Mouse (Mus musculus) lung, embryonic 16.5 days (tissue): ENCODE results near the gene Tfap2e. TPM values are rescaled to one million over a fixed set of nuclear protein-coding genes. Genes with fewer than 3 reads are reported as not detected.
A peak's percentile ranks its signal among the peaks of the same experiment; 100 is the strongest.

Experiments used
- ATAC-seq: fragments of 200-750 bp; cut with Nextera tagmentation; 2 replicates; pipeline ENCODE4 v1.8.0; 2017; ENCODE audit warnings: low read depth, mild to moderate bottlenecking, moderate library complexity
- H3K27ac ChIP-seq: fragments of 300-500 bp; sonication (generic); 2 replicates; pipeline ENCODE4 v1.5.1; 2014; ENCODE audit warnings: mild to moderate bottlenecking, control low read depth, low read length
- H3K27me3 ChIP-seq: fragments of 300-500 bp; sonication (generic); 2 replicates; pipeline ENCODE4 v1.6.1; 2014; ENCODE audit warnings: low read depth, low read length, mixed read lengths; ENCODE audit not compliant: control insufficient read depth, insufficient read depth
- H3K36me3 ChIP-seq: fragments of 300-500 bp; sonication (generic); 2 replicates; pipeline ENCODE4 v1.6.1; 2014; ENCODE audit warnings: low read length; ENCODE audit not compliant: control insufficient read depth, insufficient read depth
- H3K4me1 ChIP-seq: fragments of 300-500 bp; sonication (generic); replicated peaks from 2 replicates; pipeline ENCODE4 v1.6.1; 2014; ENCODE audit warnings: low read length, mixed read lengths; ENCODE audit not compliant: control insufficient read depth, insufficient read depth
- H3K4me2 ChIP-seq: fragments of 300-500 bp; sonication (generic); 2 replicates; pipeline ENCODE4 v1.6.1; 2014; ENCODE audit warnings: low read depth, low read length, control low read depth
- H3K4me3 ChIP-seq: fragments of 300-500 bp; sonication (generic); 2 replicates; pipeline ENCODE4 v1.5.1; 2014; ENCODE audit warnings: mild to moderate bottlenecking, low read length, control low read depth
- H3K9ac ChIP-seq: fragments of 300-500 bp; sonication (generic); 2 replicates; pipeline ENCODE4 v1.6.1; 2014; ENCODE audit warnings: low read length, control low read depth
- H3K9me3 ChIP-seq: fragments of 300-500 bp; sonication (generic); 2 replicates; pipeline ENCODE4 v1.6.1; 2016; ENCODE audit warnings: low read length; ENCODE audit not compliant: control insufficient read depth
- WGBS: fragments of 180-500 bp; shearing (Covaris S2); extraction: QIAGEN DNeasy Blood & Tissue Kit; methylation state at CpG from one replicate; pipeline ENCODE4 v1.1.7; 2014; 5-methylcytosine and 5-hydroxymethylcytosine counted together
- polyA plus RNA-seq: library from polyadenylated mRNA; unstranded; fragments of >200 nt; fragmentation: Nextera tagmentation; extraction: Ambion mirVana; gene quantifications from 2 replicates; pipeline ENCODE4 v1.2.1, GENCODE M21; 2015

Tfap2e gene
- polyA plus RNA-seq, result 0.09 TPM in 1 of 2 replicates, not detected in the other

DNA sequence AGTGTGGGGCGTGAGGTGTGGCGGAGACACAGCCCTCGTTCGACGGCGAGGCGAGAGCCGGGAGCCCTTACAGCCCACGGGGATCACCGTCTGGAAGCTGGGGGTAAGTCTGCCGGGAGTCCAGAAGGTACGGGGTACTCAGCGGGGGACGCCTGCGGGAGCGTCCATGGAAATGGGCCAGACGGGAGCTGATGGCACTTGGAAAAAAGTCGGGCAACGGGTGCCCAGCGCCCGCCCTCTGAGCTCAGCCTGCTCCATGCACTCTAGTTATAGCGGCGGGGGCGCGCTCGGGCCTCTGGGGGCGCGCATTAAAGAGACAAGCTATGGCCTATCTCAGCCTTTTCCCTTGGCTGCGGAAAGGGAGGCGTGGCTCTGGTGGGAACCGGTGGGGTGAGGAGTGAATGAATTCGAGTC is at the start of gene Tfap2e:
Gene Tfap2e (minus strand): TSS at position 240 of the 414 bp plus-strand sequence.
- peak within 1 kb of the TSS; percentile 56 for H3K4me2 ChIP-seq
- H3K4me1 ChIP-seq, result peaks cover 13% of the 10 kb centered on the region; the same call in 1 of the 2 replicates
- peak within 1 kb of the TSS; percentile 41 for H3K4me3 ChIP-seq
- peak within 1 kb of the TSS; percentile 35; the same call in 1 of the 2 replicates for H3K9ac ChIP-seq
- no peak within 1 kb of the TSS for H3K27ac ChIP-seq
- H3K9me3 ChIP-seq, result no peaks in the 10 kb centered on the region
- peaks cover 77% of the 10 kb centered on the region for H3K27me3 ChIP-seq
- WGBS, result under 1% methylated on average over 32 of the region's 32 CpGs
- ATAC-seq, result peak; percentile 69
- no peaks in the 10 kb centered on the region for H3K36me3 ChIP-seq

- 63% methylated on average over 8 of the region's 8 CpGs for WGBS
- H3K36me3 ChIP-seq, result 0 out of 2 replicates have a peak, but pooled peaks cover 3% of the 10 kb centered on the region
- H3K27me3 ChIP-seq, result no peaks in the 10 kb centered on the region
- H3K4me2 ChIP-seq, result no peak overlapping the region
- H3K27ac ChIP-seq, result no peak overlapping the region
- no peak overlapping the region for H3K4me3 ChIP-seq
- no peaks in the 10 kb centered on the region for H3K4me1 ChIP-seq
- H3K9ac ChIP-seq, result no peak overlapping the region
- no peaks in the 10 kb centered on the region for H3K9me3 ChIP-seq
- ATAC-seq, result no peak
These were observed 47.0 kb upstream of the Tfap2e start for GRCm38 (mm10) chr4:126782996-126783395.

GRCm38 (mm10) chr4:126782512-126782911 is 46.5 kb upstream of the Tfap2e start:
- Histone ChIP-seq H3K4me3 (no peak overlapping the region), H3K4me1 (no peaks in the 10 kb centered on the region), H3K36me3 (0 out of 2 replicates have a peak, but pooled peaks cover 3% of the 10 kb centered on the region), H3K9ac (no peak overlapping the region), H3K9me3 (no peaks in the 10 kb centered on the region), H3K27ac (no peak overlapping the region), H3K4me2 (no peak overlapping the region), H3K27me3 (no peaks in the 10 kb centered on the region)
- no peak for ATAC-seq
- WGBS, result 89% methylated on average over 8 of the region's 8 CpGs

- Histone ChIP-seq H3K4me2 (no peak overlapping the region), H3K27ac (no peak overlapping the region), H3K4me3 (no peak overlapping the region), H3K4me1 (no peaks in the 10 kb centered on the region), H3K9ac (no peak overlapping the region), H3K36me3 (0 out of 2 replicates have a peak, but pooled peaks cover 3% of the 10 kb centered on the region), H3K27me3 (no peaks in the 10 kb centered on the region), H3K9me3 (no peaks in the 10 kb centered on the region)
- WGBS, result 89% methylated on average over 3 of the region's 3 CpGs
- ATAC-seq, result no peak
These were observed 45.8 kb upstream of the Tfap2e start for GRCm38 (mm10) chr4:126781871-126782270.

- no peak overlapping the region for H3K4me3 ChIP-seq
- no peaks in the 10 kb centered on the region for H3K27me3 ChIP-seq
- H3K36me3 ChIP-seq, result 0 out of 2 replicates have a peak, but pooled peaks cover 3% of the 10 kb centered on the region
- H3K9me3 ChIP-seq, result no peaks in the 10 kb centered on the region
- no peak for ATAC-seq
- no peak overlapping the region for H3K27ac ChIP-seq
- 0 out of 2 replicates have a peak, but pooled peaks cover 2% of the 10 kb centered on the region for H3K4me1 ChIP-seq
- H3K4me2 ChIP-seq, result no peak overlapping the region
- 71% methylated on average over 12 of the region's 12 CpGs for WGBS
- no peak overlapping the region for H3K9ac ChIP-seq
These were observed 44.1 kb upstream of the Tfap2e start for GRCm38 (mm10) chr4:126779826-126780775.

- Histone ChIP-seq H3K27ac (no peak overlapping the region), H3K4me2 (no peak overlapping the region), H3K27me3 (no peaks in the 10 kb centered on the region), H3K4me3 (no peak overlapping the region), H3K36me3 (0 out of 2 replicates have a peak, but pooled peaks cover 3% of the 10 kb centered on the region), H3K9ac (no peak overlapping the region), H3K4me1 (0 out of 2 replicates have a peak, but pooled peaks cover 2% of the 10 kb centered on the region), H3K9me3 (no peaks in the 10 kb centered on the region)
- ATAC-seq, result no peak
- WGBS, result 39% methylated on average over 8 of the region's 8 CpGs
These were observed 43.1 kb upstream of the Tfap2e start for GRCm38 (mm10) chr4:126779148-126779581.

DNA sequence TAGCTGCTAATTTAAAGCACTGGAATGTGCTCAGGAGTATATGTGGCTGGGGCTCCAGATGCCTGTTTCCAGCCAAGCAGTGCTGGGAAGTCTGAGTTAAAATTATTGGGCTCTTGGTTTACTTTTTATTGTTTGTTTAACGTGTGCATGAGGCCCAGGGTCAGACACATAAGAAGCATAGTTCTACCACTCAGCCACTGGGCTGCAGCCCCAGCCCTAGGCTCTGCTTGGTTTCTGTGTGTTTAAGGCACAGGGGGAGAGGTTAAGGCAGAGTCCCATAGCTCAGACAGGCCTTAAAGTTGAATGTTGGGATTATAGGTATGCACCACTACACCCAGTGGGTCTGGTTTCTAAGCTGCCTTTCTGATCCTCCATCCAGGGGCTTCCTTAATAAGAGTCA is 39.1 kb upstream of the Tfap2e start:
- WGBS, result 25% methylated on average over 1 of the region's 1 CpGs
- Histone ChIP-seq H3K27ac (no peak overlapping the region), H3K27me3 (no peaks in the 10 kb centered on the region), H3K4me1 (0 out of 2 replicates have a peak, but pooled peaks cover 2% of the 10 kb centered on the region), H3K4me2 (no peak overlapping the region), H3K9me3 (no peaks in the 10 kb centered on the region), H3K36me3 (no peaks in the 10 kb centered on the region), H3K9ac (no peak overlapping the region), H3K4me3 (no peak overlapping the region)
- ATAC-seq, result no peak; the same call in 1 of the 2 replicates

DNA sequence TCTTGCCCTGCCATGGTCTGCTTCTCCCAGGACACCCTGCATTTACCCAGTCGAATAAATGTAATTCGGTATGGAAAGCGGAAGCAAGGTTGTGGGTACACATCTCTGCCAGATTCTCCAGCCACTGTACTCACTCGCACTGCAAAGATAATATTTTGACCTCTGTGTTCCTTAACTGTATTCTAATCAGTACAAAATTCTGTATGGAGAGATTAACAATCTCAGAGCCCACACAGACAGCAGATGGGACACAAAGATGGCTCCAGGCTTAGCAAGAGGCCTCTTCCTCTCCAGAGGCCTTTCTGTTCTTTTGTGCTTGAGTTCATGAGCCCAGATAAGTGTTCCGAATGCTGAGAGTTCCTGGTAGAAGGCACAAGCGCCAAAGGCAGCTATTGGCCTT is 37.8 kb upstream of the Tfap2e start:
- Histone ChIP-seq H3K9ac (no peak overlapping the region), H3K27me3 (no peaks in the 10 kb centered on the region), H3K4me3 (no peak overlapping the region), H3K27ac (no peak overlapping the region), H3K36me3 (no peaks in the 10 kb centered on the region), H3K4me2 (no peak overlapping the region), H3K9me3 (no peaks in the 10 kb centered on the region), H3K4me1 (0 out of 2 replicates have a peak, but pooled peaks cover 2% of the 10 kb centered on the region)
- ATAC-seq, result no peak
- WGBS, result 92% methylated on average over 6 of the region's 6 CpGs

GRCm38 (mm10) chr4:126770831-126771230 is 34.8 kb upstream of the Tfap2e start:
- WGBS, result 83% methylated on average over 4 of the region's 4 CpGs
- no peaks in the 10 kb centered on the region for H3K27me3 ChIP-seq
- no peak for ATAC-seq

More at GRCm38 (mm10) chr4:126770831-126771230, 34.8 kb upstream of the Tfap2e start:
- Histone ChIP-seq H3K4me2 (no peak overlapping the region), H3K4me3 (no peak overlapping the region), H3K4me1 (0 out of 2 replicates have a peak, but pooled peaks cover 2% of the 10 kb centered on the region), H3K27ac (no peak overlapping the region), H3K9me3 (no peaks in the 10 kb centered on the region), H3K9ac (no peak overlapping the region), H3K36me3 (no peaks in the 10 kb centered on the region)
